Mouse (Mus musculus): ENCODE results near the gene Epas1.

GRCm38 (mm10) chr17:86791925-86792324 lies 38.4 kb downstream of the Epas1 start:
- no peak for TF ChIP-seq CTCF (conservative IDR thresholded peaks at IDR 0.05; ENCODE audit: low read length)
- no peak for TF ChIP-seq NANOG (IDR thresholded peaks at IDR 0.05; ENCODE audit: borderline replicate concordance, low read length)
- no peak for TF ChIP-seq POU5F1 (IDR thresholded peaks at IDR 0.05; ENCODE audit: borderline replicate concordance, low read length)
